Comparison of ENCODE assay signal across 8 mouse cellular contexts in genomic region chr5:143375242-143375641, GRCm38 (mm10). TPM values are rescaled to one million over a fixed set of nuclear protein-coding genes. Genes with fewer than 3 reads are reported as not detected.
A peak's percentile ranks its signal among the peaks of the same experiment; 100 is the strongest.
DNase-seq lines count a peak whose midpoint lies in the region; ATAC-seq lines count a peak whose summit lies in the region.

No protein-coding gene starts in this region.

- H3K36me3 ChIP-seq in forebrain, embryonic 15.5 days, result no peaks in the 10 kb centered on the region
- no peaks in the 10 kb centered on the region for H3K36me3 ChIP-seq in hindbrain, embryonic 11.5 days (ENCODE audit: control insufficient read depth, insufficient read depth, low read length)

- ATAC-seq in forebrain, embryonic 15.5 days (replicated peaks), result 0 out of 2 replicates have a peak, but pooled peaks have one; percentile 23
- no peak for ATAC-seq in hindbrain, embryonic 11.5 days (ENCODE audit: low FRiP score)

- H3K27me3 ChIP-seq in forebrain, embryonic 15.5 days, result peaks cover 47% of the 10 kb centered on the region
- H3K27me3 ChIP-seq in hindbrain, embryonic 11.5 days (ENCODE audit: control insufficient read depth, insufficient read depth, low read length), result peaks cover 48% of the 10 kb centered on the region

- no peaks in the 10 kb centered on the region for H3K9me3 ChIP-seq in forebrain, embryonic 15.5 days
- H3K9me3 ChIP-seq in hindbrain, embryonic 11.5 days (ENCODE audit: control insufficient read depth, low read length), result no peaks in the 10 kb centered on the region

- H3K27ac ChIP-seq in forebrain, embryonic 15.5 days (replicated peaks), result no peak overlapping the region
- H3K27ac ChIP-seq in hindbrain, embryonic 11.5 days (ENCODE audit: low read depth, low read length), result no peak overlapping the region

- H3K9ac ChIP-seq in forebrain, embryonic 15.5 days (replicated peaks), result no peak overlapping the region
- no peak overlapping the region for H3K9ac ChIP-seq in hindbrain, embryonic 11.5 days (ENCODE audit: low read depth, low read length)

- DNase-seq in NIH3T3 (ENCODE audit: low read depth) (peak; percentile 52), adipocyte (ENCODE audit: low spot score) (no peak)
- DNase-seq in cerebellum, adult 11-12 months, result peak; percentile 15
- DNase-seq in hindbrain, embryonic 11.5 days (ENCODE audit: low spot score), result peak; percentile 85
- peak; percentile 53 to 54 for DNase-seq in layer of hippocampus, postnatal 36 days
- peak; percentile 59 to 79 for DNase-seq in lung, postnatal 4 days
- DNase-seq in right cerebral cortex, postnatal 25 days, result peak; percentile 36

- 8% methylated on average over 21 of the region's 21 CpGs for whole genome bisulfite sequencing in forebrain, embryonic 15.5 days
- WGBS in hindbrain, embryonic 11.5 days, result 10% methylated on average over 21 of the region's 21 CpGs

- no peak overlapping the region for H3K4me3 ChIP-seq in forebrain, embryonic 15.5 days
- no peak overlapping the region for H3K4me3 ChIP-seq in hindbrain, embryonic 11.5 days (ENCODE audit: low read depth, low read length)

- peaks cover 20% of the 10 kb centered on the region for H3K4me1 ChIP-seq in forebrain, embryonic 15.5 days
- no peaks in the 10 kb centered on the region; the same call in 1 of the 2 replicates for H3K4me1 ChIP-seq in hindbrain, embryonic 11.5 days (replicated peaks; ENCODE audit: control insufficient read depth, insufficient read depth, low read length)

- 0 out of 2 replicates have a peak overlapping the region, but pooled peaks have one; percentile 21 for H3K4me2 ChIP-seq in forebrain, embryonic 15.5 days (replicated peaks)
- no peak overlapping the region for H3K4me2 ChIP-seq in hindbrain, embryonic 11.5 days (replicated peaks; ENCODE audit: low read depth, low read length)

RNA-seq across cellular contexts. Expression of gene Grid2ip, which starts 18.1 kb away (rescaled TPM):
- polyA plus RNA-seq in forebrain, embryonic 15.5 days (2015; fragmentation: Nextera tagmentation; extraction: Ambion mirVana), result 0.42 and 0.88 TPM in 2 replicates
- polyA plus RNA-seq in hindbrain, embryonic 11.5 days (2014; fragmentation: Nextera tagmentation; extraction: Ambion mirVana), result 0.42 and 0.49 TPM in 2 replicates
- 1 to 10 TPM; 1.6 to 1.8 TPM for total RNA-seq in layer of hippocampus, postnatal 36 days (2021)

RNA-seq across cellular contexts. Expression of gene Kdelr2, which starts 28.4 kb away (rescaled TPM):
- polyA plus RNA-seq in forebrain, embryonic 15.5 days (2015; fragmentation: Nextera tagmentation; extraction: Ambion mirVana), result 117 and 128 TPM in 2 replicates
- polyA plus RNA-seq in hindbrain, embryonic 11.5 days (2014; fragmentation: Nextera tagmentation; extraction: Ambion mirVana), result 189 and 202 TPM in 2 replicates
- total RNA-seq in layer of hippocampus, postnatal 36 days (2021), result 10 to 100 TPM; 32.8 to 35.9 TPM

RNA-seq across cellular contexts. Expression of gene Zdhhc4, which starts 46.2 kb away (rescaled TPM):
- polyA plus RNA-seq in forebrain, embryonic 15.5 days (2015; fragmentation: Nextera tagmentation; extraction: Ambion mirVana), result 73.5 and 75.0 TPM in 2 replicates
- 75.1 and 80.2 TPM in 2 replicates for polyA plus RNA-seq in hindbrain, embryonic 11.5 days (2014; fragmentation: Nextera tagmentation; extraction: Ambion mirVana)
- total RNA-seq in layer of hippocampus, postnatal 36 days (2021), result 10 to 100 TPM; 49.0 to 49.2 TPM
